Mouse (Mus musculus): Measurements from ENCODE around the gene Cops3. TPM values are rescaled to one million over a fixed set of nuclear protein-coding genes. Genes with fewer than 3 reads are reported as not detected.

The Cops3 gene
- polyA plus RNA-seq, 1 experiment: 56.9 TPM

DNA sequence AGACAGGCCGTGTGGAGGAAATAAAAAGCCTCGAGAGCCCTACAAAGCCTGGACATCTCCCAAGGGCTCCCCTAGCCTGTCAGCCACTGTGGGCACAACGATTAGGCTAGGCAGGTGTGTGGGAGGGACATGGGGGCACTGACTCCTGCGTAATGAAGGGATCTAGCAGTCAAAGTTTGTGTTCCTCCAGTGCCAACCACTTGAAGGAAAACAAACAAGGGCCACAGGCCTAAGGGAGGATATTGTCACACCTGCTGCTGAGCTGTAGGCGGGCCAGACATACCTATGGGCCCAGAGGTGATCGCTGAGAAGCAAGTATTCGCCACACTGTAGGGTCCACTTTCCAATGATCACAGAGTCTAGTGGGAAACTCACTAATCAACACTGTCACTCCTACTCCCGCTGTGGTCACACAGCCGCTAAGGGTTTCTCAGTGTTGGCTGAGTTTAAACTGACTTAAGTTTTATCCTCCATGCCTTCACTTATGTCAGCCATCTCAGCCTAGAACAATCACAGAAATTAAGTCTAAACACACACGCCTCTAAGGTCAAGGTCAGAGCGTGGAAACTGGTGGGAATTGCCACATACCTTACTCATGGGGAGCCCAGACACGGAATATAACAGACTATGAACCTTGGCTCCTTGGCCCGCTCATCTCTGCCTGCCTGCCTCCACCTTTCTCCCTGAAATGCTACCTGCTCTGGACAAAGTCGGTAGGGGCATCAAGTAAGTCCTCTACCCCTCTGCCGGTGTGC, 53.0 kb downstream of the Cops3 start:
- peak overlapping the region; percentile 85 for H3K4me3 ChIP-seq (ENCODE audit: control insufficient read depth, low read depth, low read length)
- no peaks in the 10 kb centered on the region for H3K27me3 ChIP-seq (ENCODE audit: control insufficient read depth, insufficient read depth, low read length)
- TF ChIP-seq CTCF (IDR thresholded peaks at IDR 0.05; ENCODE audit: control insufficient read depth, insufficient read depth, insufficient replicate concordance, low read depth, low read length) (no peak), POLR2A (IDR thresholded peaks at IDR 0.05; ENCODE audit: control insufficient read depth, low read depth, low read length) (peak; percentile 47; the same call in 1 of the 2 replicates)
- peaks cover 6% of the 10 kb centered on the region for H3K36me3 ChIP-seq (ENCODE audit: control insufficient read depth, insufficient read depth, low read length)
- H3K4me1 ChIP-seq (ENCODE audit: control insufficient read depth, insufficient read depth, low read length): peaks cover 7% of the 10 kb centered on the region
- H3K27ac ChIP-seq (ENCODE audit: control insufficient read depth, insufficient read depth, low read depth, low read length): peak overlapping the region; percentile 92

DNA sequence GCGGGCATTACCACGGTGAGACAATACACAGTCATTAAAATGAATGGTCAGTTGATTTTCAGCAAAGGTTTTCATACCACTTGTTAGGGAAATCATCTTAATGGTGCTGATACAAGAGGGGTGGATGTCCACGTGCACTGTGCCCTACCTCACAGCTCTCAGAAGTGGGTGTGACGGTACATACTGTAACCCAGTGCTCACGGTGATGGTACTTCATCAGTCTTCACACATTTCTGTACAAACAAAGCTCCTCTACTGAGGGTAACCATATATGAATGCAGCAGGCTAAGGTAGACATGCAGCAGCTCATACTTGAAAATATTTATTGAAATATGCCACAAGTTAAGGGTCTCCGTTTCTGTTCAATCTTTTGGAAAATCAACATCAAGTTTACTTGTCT, 56.0 kb downstream of the Cops3 start:
- H3K4me3 ChIP-seq (ENCODE audit: control insufficient read depth, low read depth, low read length): peak overlapping the region; percentile 85
- TF ChIP-seq CTCF (IDR thresholded peaks at IDR 0.05; ENCODE audit: control insufficient read depth, insufficient read depth, insufficient replicate concordance, low read depth, low read length) (no peak), POLR2A (IDR thresholded peaks at IDR 0.05; ENCODE audit: control insufficient read depth, low read depth, low read length) (no peak)
- no peak overlapping the region for H3K27ac ChIP-seq (ENCODE audit: control insufficient read depth, insufficient read depth, low read depth, low read length)
- no peaks in the 10 kb centered on the region for H3K27me3 ChIP-seq (ENCODE audit: control insufficient read depth, insufficient read depth, low read length)
- peaks cover 6% of the 10 kb centered on the region for H3K36me3 ChIP-seq (ENCODE audit: control insufficient read depth, insufficient read depth, low read length)
- H3K4me1 ChIP-seq (ENCODE audit: control insufficient read depth, insufficient read depth, low read length): peaks cover 7% of the 10 kb centered on the region

DNA sequence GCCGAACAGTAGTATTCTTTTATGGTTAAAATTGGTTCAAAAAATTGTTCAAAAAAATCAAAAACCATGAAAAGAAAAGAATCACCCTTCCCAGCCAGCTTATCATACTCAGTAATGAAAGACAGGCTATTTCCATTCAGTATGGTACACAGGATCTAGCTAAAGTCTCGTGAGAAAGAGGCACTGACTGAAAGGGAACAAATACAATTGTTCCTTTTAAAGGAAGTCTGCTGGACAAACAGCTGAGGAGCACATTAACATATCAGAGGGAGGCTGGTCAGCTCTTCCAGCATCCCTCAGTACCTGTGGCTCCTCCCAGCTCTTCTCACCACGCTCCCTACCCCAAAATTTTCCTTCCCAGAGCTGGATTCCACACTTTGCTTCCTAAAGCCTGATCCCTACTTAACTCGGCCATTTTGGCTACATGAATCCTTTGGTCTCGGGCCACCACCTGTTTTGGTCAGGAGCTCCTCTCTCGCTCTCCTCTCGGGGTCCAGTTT, 57.5 kb downstream of the Cops3 start:
- peak overlapping the region; percentile 9; the same call in 1 of the 2 replicates for H3K27ac ChIP-seq (ENCODE audit: control insufficient read depth, insufficient read depth, low read depth, low read length)
- TF ChIP-seq POLR2A (IDR thresholded peaks at IDR 0.05; ENCODE audit: control insufficient read depth, low read depth, low read length) (no peak), CTCF (IDR thresholded peaks at IDR 0.05; ENCODE audit: control insufficient read depth, insufficient read depth, insufficient replicate concordance, low read depth, low read length) (no peak)

DNA sequence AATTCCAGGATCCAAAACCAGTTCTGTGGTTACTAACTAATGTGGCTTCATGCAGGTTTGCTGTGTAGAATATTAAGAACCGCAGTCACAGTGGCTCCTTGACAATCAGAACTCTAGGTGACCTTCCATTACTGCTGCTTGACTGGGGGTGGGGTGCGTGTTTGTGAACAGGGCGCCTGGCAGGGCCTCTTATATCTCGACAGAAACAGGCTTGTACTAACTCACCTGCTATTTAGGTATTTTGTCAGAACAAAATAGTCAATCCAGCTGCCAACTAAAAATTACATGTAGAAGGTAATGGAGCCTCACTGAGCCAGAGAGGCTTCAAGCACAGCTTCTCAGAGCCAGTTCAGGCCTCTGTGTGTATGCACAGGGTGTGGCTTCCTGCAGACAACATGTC, 59.4 kb downstream of the Cops3 start:
- H3K27ac ChIP-seq (ENCODE audit: control insufficient read depth, insufficient read depth, low read depth, low read length): peak overlapping the region; percentile 77
- TF ChIP-seq CTCF (IDR thresholded peaks at IDR 0.05; ENCODE audit: control insufficient read depth, insufficient read depth, insufficient replicate concordance, low read depth, low read length): no peak
- peak; percentile 39; the same call in 1 of the 2 replicates for TF ChIP-seq POLR2A (IDR thresholded peaks at IDR 0.05; ENCODE audit: control insufficient read depth, low read depth, low read length)
- peak overlapping the region; percentile 64 for H3K4me3 ChIP-seq (ENCODE audit: control insufficient read depth, low read depth, low read length)
- no peaks in the 10 kb centered on the region for H3K27me3 ChIP-seq (ENCODE audit: control insufficient read depth, insufficient read depth, low read length)
- H3K36me3 ChIP-seq (ENCODE audit: control insufficient read depth, insufficient read depth, low read length): peaks cover 6% of the 10 kb centered on the region
- no peaks in the 10 kb centered on the region for H3K4me1 ChIP-seq (ENCODE audit: control insufficient read depth, insufficient read depth, low read length)

More for the DNA sequence above, 57.5 kb downstream of the Cops3 start:
- Histone ChIP-seq H3K4me1 (ENCODE audit: control insufficient read depth, insufficient read depth, low read length) (peaks cover 4% of the 10 kb centered on the region), H3K27me3 (ENCODE audit: control insufficient read depth, insufficient read depth, low read length) (no peaks in the 10 kb centered on the region), H3K4me3 (ENCODE audit: control insufficient read depth, low read depth, low read length) (peak overlapping the region; percentile 70), H3K36me3 (ENCODE audit: control insufficient read depth, insufficient read depth, low read length) (peaks cover 6% of the 10 kb centered on the region)

DNA sequence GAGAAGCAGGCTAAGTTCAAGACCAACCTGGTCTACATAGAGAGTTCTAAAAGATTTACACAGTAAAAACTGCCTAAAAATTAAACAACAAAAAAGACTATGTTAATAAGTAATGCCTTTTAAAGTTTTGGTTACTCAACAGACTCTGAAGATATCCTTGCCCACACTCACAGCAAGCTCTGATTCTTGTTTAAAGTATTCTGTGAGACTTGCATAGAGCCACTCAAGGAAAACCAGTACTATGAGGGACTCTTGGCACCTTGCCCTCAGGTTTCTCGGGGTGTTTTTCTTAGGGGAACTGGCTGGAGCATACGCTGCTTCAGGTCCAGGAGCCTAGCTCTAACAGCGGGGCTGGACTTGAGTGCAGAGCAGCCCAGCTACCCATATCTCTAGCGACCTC, 60.2 kb downstream of the Cops3 start:
- H3K4me3 ChIP-seq (ENCODE audit: control insufficient read depth, low read depth, low read length): peak overlapping the region; percentile 80
- no peaks in the 10 kb centered on the region for H3K4me1 ChIP-seq (ENCODE audit: control insufficient read depth, insufficient read depth, low read length)
- H3K27ac ChIP-seq (ENCODE audit: control insufficient read depth, insufficient read depth, low read depth, low read length): peak overlapping the region; percentile 72
- H3K36me3 ChIP-seq (ENCODE audit: control insufficient read depth, insufficient read depth, low read length): peaks cover 2% of the 10 kb centered on the region
- H3K27me3 ChIP-seq (ENCODE audit: control insufficient read depth, insufficient read depth, low read length): no peaks in the 10 kb centered on the region
- TF ChIP-seq POLR2A (IDR thresholded peaks at IDR 0.05; ENCODE audit: control insufficient read depth, low read depth, low read length) (no peak), CTCF (IDR thresholded peaks at IDR 0.05; ENCODE audit: control insufficient read depth, insufficient read depth, insufficient replicate concordance, low read depth, low read length) (no peak)

DNA sequence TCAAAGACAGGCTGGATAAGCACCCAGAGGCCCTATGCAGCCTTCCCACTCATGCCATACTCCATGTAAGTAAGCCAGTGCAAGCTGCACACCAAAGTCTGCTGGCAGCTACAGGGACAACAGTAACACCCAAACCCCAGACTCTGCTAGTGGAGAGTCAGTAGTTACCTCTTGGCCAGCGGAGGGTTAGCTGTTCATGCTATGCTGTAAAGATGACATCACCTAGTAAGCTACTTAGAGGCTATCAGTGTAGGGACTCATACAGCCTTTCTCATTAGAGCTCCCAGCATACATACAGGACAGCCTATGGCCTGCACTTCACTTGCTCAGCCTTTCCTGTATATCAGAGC, 60.8 kb downstream of the Cops3 start:
- TF ChIP-seq POLR2A (IDR thresholded peaks at IDR 0.05; ENCODE audit: control insufficient read depth, low read depth, low read length) (no peak), CTCF (IDR thresholded peaks at IDR 0.05; ENCODE audit: control insufficient read depth, insufficient read depth, insufficient replicate concordance, low read depth, low read length) (no peak)
- Histone ChIP-seq H3K36me3 (ENCODE audit: control insufficient read depth, insufficient read depth, low read length) (peaks cover 1% of the 10 kb centered on the region; the same call in 1 of the 2 replicates), H3K27me3 (ENCODE audit: control insufficient read depth, insufficient read depth, low read length) (no peaks in the 10 kb centered on the region), H3K27ac (ENCODE audit: control insufficient read depth, insufficient read depth, low read depth, low read length) (no peak overlapping the region; the same call in 1 of the 2 replicates), H3K4me3 (ENCODE audit: control insufficient read depth, low read depth, low read length) (peak overlapping the region; percentile 30), H3K4me1 (ENCODE audit: control insufficient read depth, insufficient read depth, low read length) (0 out of 2 replicates have a peak, but pooled peaks cover under 1% of the 10 kb centered on the region)

DNA sequence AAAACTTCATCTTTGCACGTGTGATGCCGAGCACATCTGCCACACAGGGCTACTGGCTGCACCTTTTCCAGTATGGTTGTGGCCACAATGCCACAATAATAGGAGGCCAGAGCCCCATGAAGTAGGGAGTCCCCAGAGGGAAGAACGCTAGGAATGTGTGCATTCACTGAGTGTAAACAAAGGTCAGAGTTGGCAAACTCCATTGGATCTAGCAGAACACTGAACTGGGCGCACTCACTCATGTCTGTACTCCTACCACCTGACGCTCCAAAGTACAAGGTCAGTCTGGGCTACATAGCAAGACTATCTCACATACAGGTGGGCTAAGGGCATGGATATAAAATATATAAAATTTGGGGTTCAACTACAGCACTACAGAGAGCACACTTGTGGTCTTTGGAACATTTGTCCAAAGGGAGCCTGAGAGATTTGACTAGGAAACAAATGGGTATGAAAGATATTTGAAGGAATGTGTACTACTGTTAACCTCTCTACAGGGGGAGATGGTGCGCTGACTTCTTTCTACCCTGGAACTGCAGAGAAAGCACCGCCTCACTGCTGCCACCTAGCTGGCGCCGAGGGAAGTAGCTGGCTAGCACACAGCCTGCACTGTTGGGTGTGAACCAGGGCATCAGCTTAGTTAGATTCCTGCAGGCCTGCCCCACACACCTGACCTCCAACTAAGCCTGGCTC, 61.3 kb downstream of the Cops3 start:
- H3K27ac ChIP-seq (ENCODE audit: control insufficient read depth, insufficient read depth, low read depth, low read length): no peak overlapping the region
- TF ChIP-seq POLR2A (IDR thresholded peaks at IDR 0.05; ENCODE audit: control insufficient read depth, low read depth, low read length): no peak
- peak; percentile 89; the same call in 1 of the 2 replicates for TF ChIP-seq CTCF (IDR thresholded peaks at IDR 0.05; ENCODE audit: control insufficient read depth, insufficient read depth, insufficient replicate concordance, low read depth, low read length)
- peaks cover 3% of the 10 kb centered on the region; the same call in 1 of the 2 replicates for H3K36me3 ChIP-seq (ENCODE audit: control insufficient read depth, insufficient read depth, low read length)
- 0 out of 2 replicates have a peak, but pooled peaks cover 2% of the 10 kb centered on the region for H3K4me1 ChIP-seq (ENCODE audit: control insufficient read depth, insufficient read depth, low read length)
- H3K4me3 ChIP-seq (ENCODE audit: control insufficient read depth, low read depth, low read length): peak overlapping the region; percentile 30
- no peaks in the 10 kb centered on the region for H3K27me3 ChIP-seq (ENCODE audit: control insufficient read depth, insufficient read depth, low read length)

Data from testis, adult 2 months (tissue).